Mouse (Mus musculus) testis, adult 2 months (tissue): ENCODE results near the gene Cckbr.
"Not testable (repeated sequence)": the region's sequence is repeated elsewhere in the genome, so short reads cannot be mapped to it uniquely, and the experiment has no call there.

Experiments
- CTCF ChIP-seq: fragments of 200-500 bp; IDR thresholded peaks from 2 replicates; pipeline ENCODE4 v1.5.1; 2012; ENCODE audit warnings: low read depth, mild to moderate bottlenecking, inconsistent platforms, low read length, moderate library complexity; ENCODE audit not compliant: control insufficient read depth, insufficient read depth, insufficient replicate concordance
- POLR2A ChIP-seq: fragments of 200-500 bp; IDR thresholded peaks from 2 replicates; pipeline ENCODE4 v1.6.1; 2012; ENCODE audit warnings: low read depth, mild to moderate bottlenecking, inconsistent platforms, low read length, moderate library complexity; ENCODE audit not compliant: control insufficient read depth

DNA sequence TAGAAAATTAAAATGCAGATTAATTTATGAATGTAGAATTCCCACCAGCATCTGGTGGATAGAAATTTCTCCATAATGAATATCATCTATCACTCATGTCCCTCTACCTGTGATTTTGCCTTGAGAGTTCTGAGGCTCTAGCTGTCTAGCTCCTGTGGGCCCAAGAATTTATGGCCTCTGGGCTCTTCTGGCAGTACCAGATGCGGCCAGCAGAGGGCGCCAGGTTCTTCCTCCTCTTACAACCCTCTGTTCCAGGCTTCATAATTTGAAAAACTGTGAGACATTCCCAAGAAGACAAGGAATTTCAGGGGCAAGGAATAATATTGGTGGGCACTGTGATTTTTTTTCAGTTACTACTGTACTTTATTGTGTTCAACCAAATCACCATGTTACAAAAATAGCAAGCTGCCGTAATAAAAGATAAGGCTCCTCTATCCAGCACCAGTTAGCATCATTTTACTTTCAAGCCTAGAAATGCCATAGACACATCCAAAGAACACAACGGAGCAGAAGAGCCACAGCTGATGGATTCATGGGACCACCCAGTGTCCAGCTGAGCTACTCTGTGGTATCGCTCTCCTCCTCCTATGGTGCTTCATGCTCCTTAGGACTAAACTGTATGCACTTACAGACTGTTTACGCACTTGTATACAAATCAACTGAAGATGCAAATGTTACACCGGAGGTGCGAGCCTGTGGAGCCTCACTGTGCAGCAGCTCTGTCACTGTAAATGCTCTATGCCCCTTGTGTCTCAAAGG, 13.5 kb upstream of the Cckbr start:
- peak; percentile 91 for TF ChIP-seq CTCF
- TF ChIP-seq POLR2A: not testable (repeated sequence)
